Mouse (Mus musculus): Measurements from ENCODE around the gene Dnajb8. TPM values are rescaled to one million over a fixed set of nuclear protein-coding genes. Genes with fewer than 3 reads are reported as not detected.

Gene Dnajb8
- polyA plus RNA-seq, 1 experiment from 2014 or later, result not detected

Other genes starting within 250 kb of the Dnajb8 start
- 28.7 and 33.0 TPM in 2 replicates for gene H1fx, start 240.6 kb upstream of the Dnajb8 start, polyA plus RNA-seq (2014; fragmentation: Nextera tagmentation; extraction: Ambion mirVana)
- 240 and 244 TPM in 2 replicates for gene Rab7, start 177.0 kb upstream of the Dnajb8 start, polyA plus RNA-seq (2014; fragmentation: Nextera tagmentation; extraction: Ambion mirVana)
- 391 and 414 TPM in 2 replicates for gene Rpn1, start 137.8 kb upstream of the Dnajb8 start, polyA plus RNA-seq (2014; fragmentation: Nextera tagmentation; extraction: Ambion mirVana)
- gene Gata2, start 28.4 kb upstream of the Dnajb8 start, polyA plus RNA-seq (2014; fragmentation: Nextera tagmentation; extraction: Ambion mirVana), result 27.1 and 31.6 TPM in 2 replicates
- gene Eefsec, start 224.3 kb downstream of the Dnajb8 start, polyA plus RNA-seq (2014; fragmentation: Nextera tagmentation; extraction: Ambion mirVana), result 30.2 and 36.5 TPM in 2 replicates
- 118 and 131 TPM in 2 replicates for gene Ruvbl1, start 243.1 kb downstream of the Dnajb8 start, polyA plus RNA-seq (2014; fragmentation: Nextera tagmentation; extraction: Ambion mirVana)

All from embryonic facial prominence, embryonic 14.5 days (tissue).